Mouse (Mus musculus) testis, adult 2 months (tissue): ENCODE data around the gene Fam213b. TPM values are rescaled to one million over a fixed set of nuclear protein-coding genes. Genes with fewer than 3 reads are reported as not detected.

Experiments
- H3K27ac ChIP-seq: fragments of 200-500 bp; 2 replicates; pipeline ENCODE4 v1.5.1; 2012; ENCODE audit warnings: low read depth, low read length; ENCODE audit not compliant: control insufficient read depth, insufficient read depth
- H3K27me3 ChIP-seq: fragments of 200-500 bp; 2 replicates; pipeline ENCODE4 v1.6.1; 2012; ENCODE audit warnings: mild to moderate bottlenecking, low read length, moderate library complexity; ENCODE audit not compliant: control insufficient read depth, insufficient read depth
- H3K36me3 ChIP-seq: fragments of 200-500 bp; 2 replicates; pipeline ENCODE4 v1.6.1; 2012; ENCODE audit warnings: mild to moderate bottlenecking, low read length; ENCODE audit not compliant: control insufficient read depth, insufficient read depth
- H3K4me1 ChIP-seq: fragments of 200-500 bp; 2 replicates; pipeline ENCODE4 v1.6.1; 2012; ENCODE audit warnings: low read length; ENCODE audit not compliant: control insufficient read depth, insufficient read depth
- H3K4me3 ChIP-seq: fragments of 200-500 bp; 2 replicates; pipeline ENCODE4 v1.5.1; 2012; ENCODE audit warnings: low read depth, mild to moderate bottlenecking, low read length, moderate library complexity, mixed read lengths; ENCODE audit not compliant: control insufficient read depth
- CTCF ChIP-seq: fragments of 200-500 bp; IDR thresholded peaks from 2 replicates; pipeline ENCODE4 v1.5.1; 2012; ENCODE audit warnings: low read depth, mild to moderate bottlenecking, inconsistent platforms, low read length, moderate library complexity; ENCODE audit not compliant: control insufficient read depth, insufficient read depth, insufficient replicate concordance
- POLR2A ChIP-seq: fragments of 200-500 bp; IDR thresholded peaks from 2 replicates; pipeline ENCODE4 v1.6.1; 2012; ENCODE audit warnings: low read depth, mild to moderate bottlenecking, inconsistent platforms, low read length, moderate library complexity; ENCODE audit not compliant: control insufficient read depth
- polyA plus RNA-seq: library from polyadenylated mRNA; depleted of rRNA; stranded (reverse); fragments of >200 nt; gene quantifications from 2 replicates; pipeline ENCODE4 v1.2.3, GENCODE M21; 2012

Gene Fam213b
- polyA plus RNA-seq, 1 experiment, result 1.7 TPM

- H3K4me3 ChIP-seq, result no peak overlapping the region
- H3K4me1 ChIP-seq, result peaks cover 6% of the 10 kb centered on the region
- H3K27ac ChIP-seq, result no peak overlapping the region
- no peaks in the 10 kb centered on the region for H3K27me3 ChIP-seq
- H3K36me3 ChIP-seq, result no peaks in the 10 kb centered on the region
- TF ChIP-seq POLR2A (no peak), CTCF (no peak)
These were observed 42.9 kb upstream of the Fam213b start for GRCm38 (mm10) chr4:154941831-154942230.

- no peaks in the 10 kb centered on the region for H3K27me3 ChIP-seq
- TF ChIP-seq POLR2A (no peak), CTCF (no peak)
These were observed 41.2 kb upstream of the Fam213b start for GRCm38 (mm10) chr4:154940156-154940555.

GRCm38 (mm10) chr4:154937746-154938145 lies 38.8 kb upstream of the Fam213b start:
- Histone ChIP-seq H3K27ac (no peak overlapping the region), H3K4me3 (no peak overlapping the region), H3K36me3 (no peaks in the 10 kb centered on the region), H3K27me3 (no peaks in the 10 kb centered on the region), H3K4me1 (no peaks in the 10 kb centered on the region)
- TF ChIP-seq POLR2A (no peak), CTCF (no peak)

More at GRCm38 (mm10) chr4:154940156-154940555, 41.2 kb upstream of the Fam213b start:
- Histone ChIP-seq H3K4me1 (no peaks in the 10 kb centered on the region), H3K27ac (no peak overlapping the region), H3K36me3 (no peaks in the 10 kb centered on the region), H3K4me3 (no peak overlapping the region)

DNA sequence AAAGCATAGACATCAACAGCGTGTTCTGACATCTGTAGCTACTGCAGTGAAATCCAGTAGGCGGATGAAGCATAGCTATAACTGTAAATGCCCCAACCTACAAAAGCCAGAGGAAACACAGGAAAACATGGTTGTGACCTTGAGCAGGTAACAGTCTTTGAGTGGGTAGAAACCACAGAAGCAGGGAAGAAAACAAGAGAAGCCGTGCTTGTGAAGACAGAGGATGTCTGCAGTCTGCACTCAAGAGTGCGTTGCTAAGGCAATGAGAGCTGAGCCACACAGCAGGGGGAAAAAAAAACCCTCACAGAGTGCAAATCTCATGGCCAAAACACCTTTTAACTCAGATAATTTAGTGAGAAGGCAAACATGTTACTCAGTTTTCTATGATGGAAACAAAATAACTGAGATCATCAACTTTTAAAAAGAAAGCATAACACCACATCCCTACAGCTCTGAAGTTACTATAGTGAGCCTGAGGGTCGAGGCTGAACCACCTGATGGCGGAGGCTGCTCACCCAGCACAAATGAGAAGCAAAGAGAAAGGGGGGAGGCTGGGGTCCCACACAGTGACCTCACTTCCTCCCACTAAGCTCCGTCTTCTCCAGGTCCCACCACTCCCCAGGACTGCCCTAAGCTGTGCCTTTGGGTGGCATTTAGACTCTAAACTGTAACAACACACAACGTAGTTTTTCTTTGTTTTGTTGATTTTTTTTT lies 37.8 kb upstream of the Fam213b start:
- Histone ChIP-seq H3K36me3 (no peaks in the 10 kb centered on the region), H3K27me3 (no peaks in the 10 kb centered on the region), H3K4me3 (no peak overlapping the region), H3K27ac (no peak overlapping the region), H3K4me1 (no peaks in the 10 kb centered on the region)
- TF ChIP-seq POLR2A (no peak), CTCF (no peak)

DNA sequence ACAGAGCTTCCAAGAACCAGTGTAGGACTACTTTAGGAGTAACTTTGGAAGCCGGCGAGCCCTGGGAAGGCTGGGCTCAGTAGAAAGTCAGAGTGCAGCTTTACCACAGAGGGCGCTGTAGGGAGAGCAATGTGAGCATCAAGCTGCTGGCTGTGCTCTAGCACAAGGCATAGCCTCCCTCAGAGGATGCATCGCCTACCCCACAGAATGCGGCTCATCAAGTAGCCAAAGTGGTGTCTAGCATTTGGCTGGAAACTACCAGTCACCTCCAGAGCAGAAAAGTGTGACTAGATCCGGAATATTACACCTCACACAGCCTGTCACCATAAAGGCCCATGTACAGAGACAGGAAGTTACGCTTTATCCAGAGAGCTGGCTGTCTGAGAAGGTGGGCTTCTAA lies 36.9 kb upstream of the Fam213b start:
- Histone ChIP-seq H3K36me3 (no peaks in the 10 kb centered on the region), H3K4me3 (no peak overlapping the region), H3K27ac (no peak overlapping the region), H3K4me1 (no peaks in the 10 kb centered on the region), H3K27me3 (no peaks in the 10 kb centered on the region)
- TF ChIP-seq CTCF (no peak), POLR2A (no peak)

- TF ChIP-seq POLR2A, result no peak
- TF ChIP-seq CTCF, result no peak
- H3K27ac ChIP-seq, result no peak overlapping the region
- H3K4me1 ChIP-seq, result no peaks in the 10 kb centered on the region
- no peak overlapping the region for H3K4me3 ChIP-seq
- H3K27me3 ChIP-seq, result no peaks in the 10 kb centered on the region
- no peaks in the 10 kb centered on the region for H3K36me3 ChIP-seq
These were observed 35.9 kb upstream of the Fam213b start for GRCm38 (mm10) chr4:154934800-154935199.

DNA sequence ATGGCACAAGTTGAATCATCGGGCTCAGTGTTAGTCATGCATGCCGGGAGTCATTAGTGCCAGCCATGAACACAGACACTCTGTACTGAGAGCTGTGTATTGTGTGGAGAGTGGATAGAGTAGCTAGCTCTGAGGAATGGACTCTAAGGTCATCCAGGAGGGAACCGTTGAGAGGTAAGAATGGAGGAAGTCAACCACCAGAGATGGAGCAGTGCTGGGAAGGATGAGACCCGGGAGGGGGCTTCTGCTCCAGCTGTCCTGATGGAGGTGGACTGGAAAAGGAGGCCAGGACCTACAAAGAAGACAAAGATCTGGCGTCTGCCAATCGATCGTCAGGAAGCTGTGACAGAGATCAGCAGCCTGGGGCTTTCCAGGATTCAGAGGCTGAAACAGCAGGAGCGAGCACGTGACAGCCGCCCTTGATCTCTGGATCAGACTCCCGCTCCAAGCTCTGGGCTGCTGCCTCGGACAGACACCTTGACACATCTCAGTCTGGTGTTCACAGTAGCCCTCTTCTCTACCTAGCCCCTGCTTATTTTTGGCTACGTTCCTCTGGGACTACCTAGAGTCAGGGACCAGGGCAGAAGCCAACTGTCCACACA lies 34.5 kb upstream of the Fam213b start:
- TF ChIP-seq CTCF (no peak), POLR2A (no peak)
- Histone ChIP-seq H3K4me3 (no peak overlapping the region), H3K27ac (no peak overlapping the region), H3K4me1 (no peaks in the 10 kb centered on the region), H3K27me3 (no peaks in the 10 kb centered on the region), H3K36me3 (no peaks in the 10 kb centered on the region)
